Mouse (Mus musculus): ENCODE measurements around the gene Tmem50b. TPM values are rescaled to one million over a fixed set of nuclear protein-coding genes. Genes with fewer than 3 reads are reported as not detected.
"Not testable (repeated sequence)": the region's sequence is repeated elsewhere in the genome, so short reads cannot be mapped to it uniquely, and the experiment has no call there.

The Tmem50b gene
- total RNA-seq (2021): 10 to 100 TPM; 55.0 to 67.6 TPM

DNA sequence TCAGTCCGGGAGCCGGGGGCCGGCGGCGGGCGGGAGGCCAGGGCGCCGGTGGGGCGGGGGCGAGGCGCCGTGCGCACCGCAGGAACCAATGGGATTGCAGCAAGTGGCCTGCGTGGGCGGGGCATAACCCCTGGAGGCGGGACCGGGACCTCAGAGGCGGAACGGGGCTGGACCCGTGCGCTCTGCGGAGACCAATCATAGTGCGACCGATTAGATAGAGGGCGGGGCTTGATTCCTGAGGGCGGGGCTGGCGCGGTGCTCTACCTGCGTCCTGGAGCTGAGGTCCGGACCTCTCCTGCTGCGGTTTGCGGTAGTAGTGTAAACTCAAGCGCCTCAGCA is at the start of gene Tmem50b:
Gene Tmem50b, minus strand, starts transcription at position 129 of the 339 bp plus-strand sequence.
- intact Hi-C loops (cut with DNase I): loop anchor here (2.0 to 5.0 kb wide), 3 partner anchors 21 to 50 kb away; partner anchors contain the start of genes Dnajc28, Gart, Ifngr2 and Son
- peak; percentile 99 for DNase-seq

GRCm38 (mm10) chr16:91646681-91647419 is 49.2 kb upstream of the Tmem50b start, which contains the start of gene Gart:
Gart (minus strand) TSS chr16:91646952.
- intact Hi-C loops (cut with DNase I): loop anchor here (2.0 to 5.0 kb wide), 3 partner anchors 40 to 182 kb away; partner anchors contain the start of genes Donson and Tmem50b

DNA sequence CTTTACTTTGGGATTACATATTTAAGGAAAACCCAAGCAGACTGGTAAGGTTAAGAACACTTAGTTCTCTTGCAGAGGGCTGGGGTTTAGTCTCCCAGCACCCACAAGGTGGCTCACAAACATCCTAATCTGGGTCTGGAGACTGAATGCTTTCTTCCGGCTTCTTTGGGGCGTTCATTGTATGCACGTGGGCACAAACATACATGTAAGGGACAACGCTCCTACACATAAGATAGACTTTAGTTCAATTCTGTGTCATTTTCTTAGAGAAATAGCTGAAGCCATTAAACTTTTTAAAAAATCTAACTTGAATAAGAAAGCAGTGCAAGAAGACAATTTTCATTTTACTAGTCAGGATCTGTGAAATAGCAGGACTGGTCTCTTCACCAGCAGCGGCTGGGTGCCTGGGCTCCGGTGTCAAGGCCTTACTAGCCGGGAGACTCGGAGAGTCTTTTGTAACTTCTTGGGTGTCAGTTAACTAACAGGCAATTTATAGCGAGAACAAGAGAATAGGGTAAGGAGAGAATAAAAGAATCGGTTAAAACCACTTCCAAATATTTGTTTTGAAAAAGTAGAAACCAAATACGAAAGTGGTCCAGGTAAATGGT is 48.5 kb upstream of the Tmem50b start:
- DNase-seq: no peak
- intact Hi-C loops (cut with DNase I): loop anchor here (2.0 to 5.0 kb wide), 3 partner anchors 41 to 181 kb away; partner anchors contain the start of genes Donson and Tmem50b

More at GRCm38 (mm10) chr16:91646681-91647419, 49.2 kb upstream of the Tmem50b start, which contains the start of gene Gart:
- DNase-seq: peak; percentile 93 to 96

- intact Hi-C loops (cut with DNase I): loop anchor here (5.0 kb wide), 2 partner anchors 42 to 48 kb away; partner anchors contain the start of genes Donson and Tmem50b
- not testable (repeated sequence) for DNase-seq
Observed at GRCm38 (mm10) chr16:91645420-91645819, 47.8 kb upstream of the Tmem50b start.

DNA sequence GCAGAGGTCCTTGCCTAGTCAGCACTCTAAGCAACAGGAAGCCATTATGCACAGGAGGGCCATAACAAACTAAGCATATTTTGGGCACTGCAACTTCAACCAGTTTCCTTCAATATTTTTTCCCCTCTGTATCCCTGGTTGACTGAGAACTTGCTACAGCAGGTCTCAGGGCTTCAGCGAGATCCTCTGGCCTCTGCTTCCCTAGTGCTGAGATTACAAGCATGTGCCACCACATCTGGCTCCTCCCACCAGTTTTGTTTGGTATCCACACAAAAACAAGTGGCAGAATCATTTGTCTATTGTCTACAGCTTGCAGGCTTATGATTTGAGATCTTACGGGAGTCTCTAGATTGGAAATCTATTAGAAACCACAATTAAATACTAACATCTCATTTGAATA is 47.3 kb upstream of the Tmem50b start:
- intact Hi-C loops (cut with DNase I): loop anchor here (5.0 kb wide), 2 partner anchors 42 to 48 kb away; partner anchors contain the start of genes Donson and Tmem50b
- no peak for DNase-seq

DNA sequence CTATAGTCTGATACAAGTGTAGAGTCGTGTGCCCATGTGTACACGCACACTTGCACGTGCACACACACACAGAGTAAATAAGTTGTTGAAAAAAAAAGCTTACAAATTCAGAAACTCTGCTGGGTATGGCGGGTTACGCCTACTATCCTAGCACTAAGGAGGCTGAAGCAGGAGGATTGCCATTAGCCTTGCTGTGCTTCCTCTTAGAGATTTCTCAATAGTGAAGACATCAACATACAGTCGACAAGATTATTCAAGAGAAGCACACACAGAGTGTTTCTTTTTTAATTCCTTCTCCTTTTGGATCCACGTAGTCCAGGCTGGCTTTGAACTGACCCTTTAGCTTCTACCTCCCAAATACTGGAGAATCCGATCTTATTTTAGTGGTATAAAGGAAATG is 42.6 kb upstream of the Tmem50b start:
- intact Hi-C loops (cut with DNase I): no loop called here
- no peak for DNase-seq

- DNase-seq: no peak
- intact Hi-C loops (cut with DNase I): no loop called here
Observed at GRCm38 (mm10) chr16:91639636-91640035, 42.0 kb upstream of the Tmem50b start.

DNA sequence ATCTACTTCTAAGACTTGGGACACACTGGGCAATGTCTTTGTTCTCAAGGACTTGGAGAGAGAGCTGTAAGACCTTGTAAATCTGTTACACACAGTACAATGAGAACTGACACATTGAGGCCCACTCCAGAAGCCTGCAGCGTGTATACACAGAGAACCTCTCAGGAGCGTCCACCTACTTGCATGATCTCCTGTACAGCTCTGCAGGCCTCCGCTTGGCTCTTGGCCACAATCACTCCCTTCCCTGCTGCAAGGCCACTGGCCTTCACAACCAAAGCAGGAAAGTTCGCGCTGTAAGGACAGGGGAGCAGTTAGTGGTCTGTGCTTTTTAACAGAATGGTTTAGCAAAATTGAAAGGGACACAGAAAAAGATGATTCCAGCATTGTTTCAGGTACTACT is 41.6 kb upstream of the Tmem50b start:
- intact Hi-C loops (cut with DNase I): no loop called here
- no peak for DNase-seq

- intact Hi-C loops (cut with DNase I): no loop called here
Observed at GRCm38 (mm10) chr16:91633641-91634040, 36.0 kb upstream of the Tmem50b start.

DNA sequence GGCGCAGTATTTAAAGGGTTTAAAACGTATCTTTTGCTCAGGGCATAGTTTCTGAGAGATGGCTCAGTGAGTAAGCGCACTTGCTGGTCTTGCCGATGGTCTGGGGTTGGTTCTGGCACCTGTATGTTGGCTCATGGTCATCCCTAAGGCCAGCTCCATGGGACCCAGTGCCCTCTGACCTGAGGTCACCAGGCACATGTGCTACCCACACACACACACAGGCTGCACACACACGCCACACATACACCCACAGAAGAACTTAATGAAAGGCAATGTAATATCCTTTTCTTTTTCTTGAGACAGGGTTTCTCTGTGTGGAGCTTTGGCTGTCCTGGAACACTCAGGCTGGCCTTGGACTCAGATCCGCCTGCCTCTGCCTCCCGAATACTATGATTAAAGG is 35.3 kb upstream of the Tmem50b start:
- no peak for DNase-seq
- intact Hi-C loops (cut with DNase I): no loop called here

More at GRCm38 (mm10) chr16:91633641-91634040, 36.0 kb upstream of the Tmem50b start:
- DNase-seq: no peak

DNA sequence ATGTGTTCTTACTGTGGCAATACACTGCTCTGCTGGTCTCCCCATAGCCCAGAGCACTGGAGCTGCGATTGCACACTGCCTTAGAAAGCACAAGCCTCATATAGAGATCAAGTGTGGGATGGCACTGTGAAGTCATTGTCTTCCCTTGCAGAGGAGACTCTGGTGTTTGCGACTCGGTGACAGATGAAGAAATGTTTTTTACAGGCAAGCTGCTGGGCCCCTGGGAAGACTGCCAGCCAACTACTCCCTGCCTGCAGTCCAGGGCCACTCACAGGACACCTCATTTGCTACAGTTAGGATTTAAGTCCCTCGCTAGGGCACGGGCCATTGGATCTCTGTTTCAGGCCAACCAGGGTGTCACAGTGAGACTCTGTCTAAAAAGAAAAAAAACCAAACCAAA is 34.8 kb upstream of the Tmem50b start:
- intact Hi-C loops (cut with DNase I): no loop called here
- no peak for DNase-seq

DNA sequence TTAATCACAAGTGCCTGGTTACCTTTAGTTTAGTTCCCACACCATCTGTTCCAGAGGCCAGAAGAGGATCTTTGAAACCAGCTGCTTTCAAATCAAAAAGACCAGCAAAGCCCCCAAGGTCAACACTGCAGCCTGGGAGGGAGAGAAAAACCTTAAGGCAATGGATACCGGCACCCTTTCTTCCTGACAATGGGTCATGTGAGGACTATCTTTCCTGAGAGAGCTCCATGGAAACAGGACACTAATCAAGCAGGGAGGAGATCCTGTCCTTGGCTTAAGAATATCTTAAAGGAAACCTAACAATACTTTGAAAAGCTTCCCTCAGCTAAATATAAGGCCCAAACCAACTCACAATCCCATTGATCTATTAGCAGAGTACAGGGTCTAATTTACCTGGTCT is 33.0 kb upstream of the Tmem50b start:
- DNase-seq: no peak
- intact Hi-C loops (cut with DNase I): no loop called here

DNA sequence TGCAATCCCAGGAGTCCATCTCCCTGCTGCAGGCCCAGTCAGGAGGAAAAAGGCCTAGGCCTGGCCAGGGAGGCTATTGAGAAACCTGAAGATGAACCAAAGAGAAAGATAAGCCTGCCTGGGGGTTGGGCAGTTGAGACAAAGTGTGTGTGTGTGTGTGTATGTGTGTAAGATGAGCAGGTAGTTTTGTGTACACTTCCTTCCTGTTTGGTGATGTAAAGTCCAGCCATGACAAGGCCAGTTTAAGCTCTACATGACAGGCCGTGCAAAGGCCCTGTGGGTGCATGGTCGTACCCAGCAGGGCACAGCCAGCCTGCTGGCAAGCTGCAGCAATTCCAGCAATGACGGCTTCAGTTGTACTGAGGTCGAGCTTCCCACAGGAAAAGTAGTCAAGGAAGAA is 32.1 kb upstream of the Tmem50b start:
- intact Hi-C loops (cut with DNase I): no loop called here
- DNase-seq: no peak

DNA sequence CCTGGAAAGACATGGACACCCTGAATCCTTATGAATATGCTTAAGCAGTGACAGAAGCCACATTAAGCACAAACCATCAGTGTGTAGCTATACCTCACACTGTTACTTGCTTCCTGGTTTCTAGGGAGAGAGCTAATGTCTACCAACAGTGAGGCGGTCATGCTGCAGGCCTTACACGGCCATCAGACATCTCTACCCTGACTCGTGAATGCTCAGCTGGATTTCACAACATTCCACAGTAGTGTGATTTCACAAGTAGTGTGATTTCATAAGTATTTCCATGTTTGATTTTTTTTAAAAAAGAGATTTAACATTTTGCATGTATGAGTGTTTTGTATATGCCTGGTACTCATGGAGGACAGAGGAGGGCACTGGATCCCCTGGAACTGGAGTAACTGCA is 31.1 kb upstream of the Tmem50b start:
- DNase-seq: no peak
- intact Hi-C loops (cut with DNase I): no loop called here

- no peak for DNase-seq
- intact Hi-C loops (cut with DNase I): no loop called here
Observed at GRCm38 (mm10) chr16:91627831-91628230, 30.2 kb upstream of the Tmem50b start.

DNA sequence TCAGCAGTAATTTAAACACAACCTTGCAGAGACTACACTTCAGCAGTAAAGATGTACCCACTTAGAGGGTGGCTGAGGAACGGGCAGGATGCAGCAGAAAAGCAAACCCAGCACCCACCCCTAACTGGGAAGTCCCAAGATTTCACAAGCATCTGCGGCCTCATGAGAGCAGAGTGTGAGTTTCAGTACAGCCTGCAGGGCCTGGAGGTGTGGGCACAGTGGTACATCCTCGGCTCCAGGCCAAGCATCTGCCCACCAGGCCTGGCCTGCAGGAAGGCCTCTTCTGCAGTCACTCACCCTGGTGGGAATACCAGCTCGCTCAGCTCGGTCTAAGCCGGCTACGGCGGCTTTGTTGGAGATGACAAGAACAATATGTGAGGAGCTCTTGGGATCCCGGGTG is 25.5 kb upstream of the Tmem50b start:
- intact Hi-C loops (cut with DNase I): no loop called here
- DNase-seq: no peak

DNA sequence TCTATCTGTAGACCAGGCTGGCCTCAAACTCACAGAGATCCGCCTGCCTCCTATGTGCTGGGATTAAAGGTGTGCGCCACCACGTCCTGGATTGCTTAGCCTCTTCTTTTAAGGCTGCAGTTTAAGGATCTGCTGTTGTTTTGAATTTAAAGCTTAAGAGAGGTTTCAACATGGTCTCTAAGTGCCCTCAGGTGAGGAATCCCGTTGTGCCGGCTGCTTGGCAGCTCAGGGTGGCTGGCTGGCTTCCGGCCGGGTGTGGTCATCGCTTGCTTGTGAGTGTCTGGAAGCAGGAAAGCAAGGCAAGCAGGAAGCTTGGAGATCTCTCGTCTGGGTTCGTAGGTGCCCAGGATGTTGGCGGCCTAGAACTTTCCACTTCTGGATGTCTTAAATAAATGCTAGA is 23.4 kb upstream of the Tmem50b start:
- no peak for DNase-seq
- intact Hi-C loops (cut with DNase I): no loop called here

DNA sequence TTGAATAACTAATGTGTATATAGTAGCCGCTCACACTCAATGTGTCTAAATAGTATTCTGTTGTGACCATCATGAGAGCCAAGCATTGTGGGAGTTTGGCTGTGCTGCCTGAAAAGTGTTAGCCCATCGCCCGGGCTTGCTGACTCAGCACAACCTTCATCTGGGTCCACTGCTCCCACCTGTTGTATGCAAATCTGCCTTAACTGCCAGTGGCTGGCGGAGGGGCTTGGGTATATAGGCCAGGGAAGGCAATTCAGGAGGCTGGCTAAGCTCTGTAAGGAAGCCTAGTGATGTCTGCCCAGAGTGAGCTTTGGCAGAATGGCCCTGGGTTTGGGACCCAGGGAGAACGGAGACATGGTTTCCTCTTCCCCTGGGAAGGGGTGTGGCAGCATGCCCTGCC is 22.6 kb upstream of the Tmem50b start:
- intact Hi-C loops (cut with DNase I): no loop called here
- DNase-seq: no peak

DNA sequence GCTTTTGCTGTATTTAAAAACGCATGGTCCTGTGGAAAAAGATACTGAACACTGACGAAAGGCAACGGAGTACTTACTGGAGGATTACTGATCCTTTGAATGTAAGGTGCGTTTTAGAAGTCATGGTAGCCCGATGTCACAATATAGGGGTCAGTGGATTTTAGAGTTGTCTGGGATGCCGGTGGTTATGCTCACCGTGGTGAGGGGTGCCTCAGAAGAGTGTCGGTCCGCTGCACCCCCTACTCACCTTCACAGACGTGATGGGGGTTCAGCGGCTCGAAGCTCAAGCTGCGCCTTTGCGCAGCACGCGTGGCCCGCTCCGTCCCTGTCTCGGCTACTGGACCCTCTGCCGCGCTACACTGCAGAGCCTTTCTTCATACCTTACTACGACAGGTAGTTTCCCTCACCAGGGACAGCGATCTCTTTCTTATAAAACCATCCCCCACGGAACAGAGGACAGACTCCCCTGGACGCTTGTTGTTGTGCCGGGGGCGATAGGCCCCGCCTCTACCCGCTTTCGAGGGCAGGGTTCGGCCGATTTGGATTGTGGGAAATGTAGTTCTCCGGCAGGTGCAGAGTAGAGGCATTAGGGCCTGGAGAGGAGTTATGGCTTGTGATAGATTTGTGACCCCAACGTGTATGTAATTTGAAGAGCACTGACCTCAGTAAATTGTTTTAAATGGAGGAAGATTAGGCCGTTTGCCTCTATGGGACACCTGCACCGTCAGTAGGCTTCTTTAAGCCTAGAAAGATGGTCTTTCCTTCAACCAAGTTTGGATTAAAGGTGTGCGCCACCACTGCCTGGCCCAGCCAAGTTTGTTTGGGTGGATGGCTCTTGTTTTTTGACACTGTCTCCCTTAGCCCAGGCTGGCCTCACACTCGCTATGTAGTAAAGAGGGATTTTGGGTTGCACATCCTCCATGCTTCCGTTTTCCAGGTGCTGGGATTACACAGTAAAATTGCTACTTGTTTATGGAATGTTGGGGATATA is 21.2 kb upstream of the Tmem50b start, which contains the start of gene Dnajc28:
Gene Dnajc28, minus strand, starts transcription at position 516 of the 991 bp plus-strand sequence.
- peak; percentile 79 to 80 for DNase-seq
- intact Hi-C loops (cut with DNase I): loop anchor here (2.0 kb wide), 1 partner anchor 20 kb away; no protein-coding TSS in a partner anchor

- no peak for DNase-seq
- intact Hi-C loops (cut with DNase I): no loop called here
Observed at GRCm38 (mm10) chr16:91614552-91614951, 17.0 kb upstream of the Tmem50b start.
